Mouse (Mus musculus) intestine, postnatal 0 days (tissue): ENCODE results near the gene Krt222. TPM values are rescaled to one million over a fixed set of nuclear protein-coding genes. Genes with fewer than 3 reads are reported as not detected.
A peak's percentile ranks its signal among the peaks of the same experiment; 100 is the strongest.

ENCODE experiments used
- ATAC-seq: fragments of 200-750 bp; cut with Nextera tagmentation; 2 replicates; pipeline ENCODE4 v1.8.0; 2017; ENCODE audit warnings: mild to moderate bottlenecking, moderate TSS enrichment, moderate library complexity
- H3K27ac ChIP-seq: fragments of 300-500 bp; sonication (generic); 2 replicates; pipeline ENCODE4 v1.5.1; 2014; ENCODE audit warnings: mild to moderate bottlenecking, low read depth, low read length, moderate library complexity
- H3K27me3 ChIP-seq: fragments of 300-500 bp; sonication (generic); replicated peaks from 2 replicates; pipeline ENCODE4 v1.6.1; 2014; ENCODE audit warnings: low read length, mixed read lengths; ENCODE audit not compliant: control insufficient read depth, insufficient read depth
- H3K36me3 ChIP-seq: fragments of 300-500 bp; sonication (generic); 2 replicates; pipeline ENCODE4 v1.6.1; 2014; ENCODE audit warnings: mild to moderate bottlenecking, moderate library complexity; ENCODE audit not compliant: control insufficient read depth, insufficient read depth
- H3K4me1 ChIP-seq: fragments of 300-500 bp; sonication (generic); replicated peaks from 2 replicates; pipeline ENCODE4 v1.6.1; 2014; ENCODE audit warnings: antibody characterized with exemption, low read length, mixed read lengths; ENCODE audit not compliant: control insufficient read depth, insufficient read depth
- H3K4me2 ChIP-seq: fragments of 300-500 bp; sonication (generic); replicated peaks from 2 replicates; pipeline ENCODE4 v1.6.1; 2014; ENCODE audit warnings: low read depth, mild to moderate bottlenecking, moderate library complexity
- H3K4me3 ChIP-seq: fragments of 300-500 bp; sonication (generic); 2 replicates; pipeline ENCODE4 v1.5.1; 2014; ENCODE audit warnings: low read depth, low read length
- H3K9ac ChIP-seq: fragments of 300-500 bp; sonication (generic); 2 replicates; pipeline ENCODE4 v1.6.1; 2014; ENCODE audit warnings: mild to moderate bottlenecking, low read depth, low read length
- H3K9me3 ChIP-seq: fragments of 300-500 bp; sonication (generic); 2 replicates; pipeline ENCODE4 v1.6.1; 2016; ENCODE audit warnings: mixed run types; ENCODE audit not compliant: control insufficient read depth
- CTCF ChIP-seq: sonication (generic); IDR thresholded peaks from 2 replicates; pipeline ENCODE4 v1.5.1; 2016; ENCODE audit warnings: low read depth, mild to moderate bottlenecking, control low read depth, antibody characterized with exemption, moderate library complexity
- WGBS: fragments of 180-500 bp; shearing (Covaris S2); extraction: QIAGEN DNeasy Blood & Tissue Kit; methylation state at CpG from one replicate; pipeline ENCODE4 v1.1.7; 2014; 5-methylcytosine and 5-hydroxymethylcytosine counted together
- polyA plus RNA-seq: library from polyadenylated mRNA; unstranded; fragments of >200 nt; fragmentation: Nextera tagmentation; extraction: Ambion mirVana; gene quantifications from 2 replicates; pipeline ENCODE4 v1.2.1, GENCODE M21; 2015

The Krt222 gene
- polyA plus RNA-seq, 1 experiment from 2014 or later, result 0.61 TPM

DNA sequence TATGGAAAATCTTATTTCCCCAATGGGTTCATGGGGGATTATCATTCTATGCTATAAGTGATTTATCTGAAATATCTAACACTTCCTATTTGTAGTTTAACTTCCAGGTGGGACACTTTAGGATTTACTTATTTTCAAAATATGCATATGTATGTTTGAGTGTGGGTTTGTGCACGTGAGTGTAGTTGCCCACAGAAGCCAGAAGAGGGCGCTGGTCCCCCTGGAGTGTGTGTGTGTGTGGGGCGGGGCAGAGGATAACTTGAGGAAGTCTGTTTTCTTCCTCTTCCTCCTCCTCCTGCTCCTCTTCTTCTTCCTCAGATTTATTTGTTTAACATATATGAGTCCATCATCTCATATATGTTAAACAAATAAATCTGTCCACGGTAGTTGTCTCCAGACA is 12.3 kb upstream of the Krt222 start:
- H3K27me3 ChIP-seq, result no peaks in the 10 kb centered on the region
- H3K9ac ChIP-seq, result no peak overlapping the region
- H3K9me3 ChIP-seq, result no peaks in the 10 kb centered on the region
- TF ChIP-seq CTCF, result peak; percentile 42
- H3K27ac ChIP-seq, result no peak overlapping the region
- H3K4me3 ChIP-seq, result no peak overlapping the region
- 76% methylated on average over 4 of the region's 4 CpGs for WGBS
- H3K36me3 ChIP-seq, result no peaks in the 10 kb centered on the region
- no peak overlapping the region for H3K4me2 ChIP-seq
- no peaks in the 10 kb centered on the region for H3K4me1 ChIP-seq
- ATAC-seq, result no peak

DNA sequence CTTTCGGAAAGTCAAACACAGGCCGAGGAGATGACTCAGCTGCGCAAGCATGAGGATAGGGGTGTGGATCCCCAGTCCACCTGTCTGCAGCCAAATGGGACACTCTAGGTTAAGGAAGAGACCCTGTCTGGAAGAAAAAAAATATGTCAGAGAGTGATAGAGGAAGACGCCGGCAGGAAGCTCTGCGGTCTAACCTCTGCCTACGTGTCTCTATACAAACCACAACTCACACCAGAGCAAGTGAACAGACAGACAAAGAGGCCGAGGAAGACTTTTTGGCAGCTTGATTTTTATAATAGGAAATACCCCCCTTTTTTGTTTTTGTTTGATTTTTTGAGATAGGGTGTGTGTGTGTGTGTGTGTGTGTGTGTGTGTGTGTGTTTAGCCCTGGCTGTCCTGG is 11.4 kb upstream of the Krt222 start:
- H3K4me3 ChIP-seq, result no peak overlapping the region
- H3K36me3 ChIP-seq, result no peaks in the 10 kb centered on the region
- H3K4me1 ChIP-seq, result no peaks in the 10 kb centered on the region
- no peaks in the 10 kb centered on the region for H3K9me3 ChIP-seq
- H3K27me3 ChIP-seq, result no peaks in the 10 kb centered on the region
- H3K27ac ChIP-seq, result no peak overlapping the region
- H3K9ac ChIP-seq, result no peak overlapping the region
- no peak for TF ChIP-seq CTCF
- ATAC-seq, result no peak
- 95% methylated on average over 8 of the region's 8 CpGs for WGBS
- no peak overlapping the region for H3K4me2 ChIP-seq

DNA sequence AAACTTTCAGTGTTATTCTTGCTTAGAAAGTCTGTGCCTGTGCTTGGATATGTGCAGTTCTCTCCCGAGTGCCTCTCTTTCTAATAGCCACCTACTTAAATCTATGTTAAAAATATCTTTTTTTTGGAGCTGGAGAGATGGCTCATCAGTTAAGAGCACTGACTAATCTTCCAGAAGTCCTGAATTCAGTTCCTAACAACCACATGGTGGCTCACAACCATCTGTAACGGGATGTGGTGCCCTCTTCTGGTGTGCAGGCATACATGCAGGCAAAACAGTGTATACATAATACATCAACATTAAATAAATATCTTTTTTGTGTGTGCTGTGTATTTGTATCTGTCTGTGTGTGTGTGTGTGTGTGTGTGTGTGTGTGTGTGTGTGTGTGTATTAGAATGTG is 10.0 kb upstream of the Krt222 start:
- 51% methylated on average over 2 of the region's 2 CpGs for WGBS

DNA sequence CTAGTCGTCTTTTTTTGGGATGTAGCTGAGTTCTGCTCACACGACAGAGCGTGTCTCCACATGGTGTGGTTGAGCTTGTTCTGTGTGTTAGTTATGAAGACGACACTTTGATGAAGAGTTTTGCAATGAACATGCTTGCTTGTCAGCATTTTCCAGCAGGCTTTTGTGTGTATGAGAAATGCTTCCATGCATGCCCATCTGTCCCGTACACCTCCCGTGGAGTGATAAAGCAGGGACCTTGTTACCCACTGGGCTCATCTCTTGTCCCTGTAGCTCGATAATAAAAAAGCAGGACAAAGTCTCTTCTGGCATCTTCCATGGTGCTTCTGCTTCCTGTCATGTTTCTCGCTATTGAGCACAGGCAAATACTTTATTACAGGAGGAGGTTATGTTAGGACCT is 8.8 kb upstream of the Krt222 start:
- no peaks in the 10 kb centered on the region for H3K36me3 ChIP-seq
- no peak for TF ChIP-seq CTCF
- no peaks in the 10 kb centered on the region for H3K9me3 ChIP-seq
- no peaks in the 10 kb centered on the region for H3K27me3 ChIP-seq
- H3K9ac ChIP-seq, result no peak overlapping the region
- H3K4me2 ChIP-seq, result no peak overlapping the region
- no peaks in the 10 kb centered on the region for H3K4me1 ChIP-seq
- ATAC-seq, result no peak
- no peak overlapping the region for H3K4me3 ChIP-seq
- 65% methylated on average over 8 of the region's 8 CpGs for WGBS
- no peak overlapping the region for H3K27ac ChIP-seq

More for the DNA sequence above, 10.0 kb upstream of the Krt222 start:
- no peak overlapping the region for H3K4me3 ChIP-seq
- no peaks in the 10 kb centered on the region for H3K36me3 ChIP-seq
- H3K9me3 ChIP-seq, result no peaks in the 10 kb centered on the region
- no peak for ATAC-seq
- TF ChIP-seq CTCF, result 0 out of 2 replicates have a peak, but pooled peaks have one; percentile 22
- no peaks in the 10 kb centered on the region for H3K4me1 ChIP-seq
- H3K27me3 ChIP-seq, result no peaks in the 10 kb centered on the region
- no peak overlapping the region for H3K9ac ChIP-seq
- H3K4me2 ChIP-seq, result no peak overlapping the region
- no peak overlapping the region for H3K27ac ChIP-seq

DNA sequence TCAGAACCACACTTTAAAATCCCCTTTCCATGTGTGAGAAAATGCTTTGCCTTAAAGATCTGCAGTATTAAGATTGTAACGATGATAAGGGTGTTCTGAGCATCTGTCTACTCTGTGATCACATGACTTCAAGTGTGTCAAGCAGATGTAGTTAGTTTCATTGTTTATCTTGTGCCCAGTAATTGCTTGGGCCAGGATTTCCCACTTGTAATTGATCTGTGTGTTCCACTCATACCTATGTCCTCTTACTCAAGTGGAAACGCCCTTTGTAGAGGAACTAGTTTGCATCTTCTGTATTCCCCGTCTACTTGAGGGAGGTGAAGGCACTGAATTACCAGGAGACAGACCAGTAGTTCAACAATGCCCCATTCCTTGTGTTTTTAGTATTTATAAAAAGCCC is 6.8 kb upstream of the Krt222 start:
- Histone ChIP-seq H3K36me3 (no peaks in the 10 kb centered on the region), H3K4me3 (no peak overlapping the region), H3K27ac (no peak overlapping the region), H3K9me3 (no peaks in the 10 kb centered on the region), H3K4me2 (no peak overlapping the region), H3K9ac (no peak overlapping the region), H3K4me1 (no peaks in the 10 kb centered on the region), H3K27me3 (no peaks in the 10 kb centered on the region)
- TF ChIP-seq CTCF, result no peak
- WGBS, result 42% methylated on average over 3 of the region's 3 CpGs
- no peak for ATAC-seq

DNA sequence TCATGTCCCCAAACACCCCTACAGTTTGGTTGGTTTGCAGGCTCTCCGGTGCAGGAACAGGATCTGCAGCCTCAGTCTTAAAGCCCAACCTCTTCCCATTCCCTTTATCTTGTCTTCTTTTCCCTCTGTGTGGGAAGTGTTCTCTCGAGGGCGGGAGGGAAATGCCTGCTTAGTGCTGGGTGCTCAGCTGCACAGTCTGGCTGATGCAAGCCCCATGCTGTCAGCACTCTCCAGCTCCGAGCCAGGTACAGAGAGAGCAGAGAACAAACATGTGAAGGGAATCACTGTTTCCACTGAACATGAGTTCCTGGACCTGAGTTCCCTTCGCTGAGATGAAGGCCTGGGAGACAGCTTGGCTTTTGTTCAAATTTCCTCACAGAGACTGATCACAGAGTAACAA is 6.4 kb upstream of the Krt222 start:
- ATAC-seq, result no peak
- no peak overlapping the region for H3K4me3 ChIP-seq
- no peak overlapping the region for H3K27ac ChIP-seq
- WGBS, result 52% methylated on average over 5 of the region's 5 CpGs
- no peak overlapping the region for H3K9ac ChIP-seq
- H3K36me3 ChIP-seq, result no peaks in the 10 kb centered on the region
- no peaks in the 10 kb centered on the region for H3K9me3 ChIP-seq
- no peak for TF ChIP-seq CTCF
- H3K27me3 ChIP-seq, result no peaks in the 10 kb centered on the region
- H3K4me2 ChIP-seq, result no peak overlapping the region
- H3K4me1 ChIP-seq, result no peaks in the 10 kb centered on the region

DNA sequence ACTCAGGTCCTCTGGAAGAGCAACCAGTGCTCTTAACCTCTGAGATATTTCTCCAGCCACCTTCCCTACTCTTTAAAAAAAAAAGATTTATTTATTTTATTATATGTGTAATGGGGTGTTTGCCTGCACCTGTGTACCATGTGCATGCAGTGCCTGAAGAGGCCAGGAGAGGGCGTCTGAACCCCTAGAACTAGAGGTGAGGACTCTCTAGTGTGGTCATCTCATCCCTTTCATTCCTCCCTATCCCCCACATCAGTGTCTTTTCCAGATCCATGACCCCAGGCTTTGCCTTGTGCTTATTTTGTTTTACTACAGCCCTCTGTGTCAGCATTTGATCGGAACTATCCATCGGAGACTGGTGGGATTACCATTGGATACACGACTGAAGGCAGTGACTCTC is 5.2 kb upstream of the Krt222 start:
- no peaks in the 10 kb centered on the region for H3K4me1 ChIP-seq
- TF ChIP-seq CTCF, result peak; percentile 67
- H3K9ac ChIP-seq, result no peak overlapping the region
- H3K27ac ChIP-seq, result no peak overlapping the region
- H3K36me3 ChIP-seq, result no peaks in the 10 kb centered on the region
- no peaks in the 10 kb centered on the region for H3K9me3 ChIP-seq
- no peak overlapping the region for H3K4me2 ChIP-seq
- ATAC-seq, result no peak
- H3K4me3 ChIP-seq, result no peak overlapping the region
- WGBS, result 59% methylated on average over 4 of the region's 4 CpGs
- H3K27me3 ChIP-seq, result no peaks in the 10 kb centered on the region
